Mouse (Mus musculus) liver (tissue): ENCODE results near the gene Mex3a.

Experiments used
- DNase-seq: peaks from one replicate; pipeline ENCODE4 v3.0.0-alpha.2; 2020; ENCODE audit warnings: mixed read lengths

Mex3a gene

GRCm38 (mm10) chr3:88546674-88547418, 14.7 kb downstream of the Mex3a start:
- no peak for DNase-seq

GRCm38 (mm10) chr3:88548180-88548917, 16.2 kb downstream of the Mex3a start, which contains the start of gene Rab25:
TSS of gene Rab25 (minus strand) at chr3:88548300.
- DNase-seq: peak; percentile 2

GRCm38 (mm10) chr3:88551586-88551985, 19.4 kb downstream of the Mex3a start:
- DNase-seq: no peak

- no peak for DNase-seq
Measured at GRCm38 (mm10) chr3:88552082-88552645, 20.0 kb downstream of the Mex3a start.

GRCm38 (mm10) chr3:88552676-88553524, 20.7 kb downstream of the Mex3a start, which contains the start of gene Lamtor2:
TSS of gene Lamtor2 (minus strand) at chr3:88553074.
- peak; percentile 97 for DNase-seq

- peak; percentile 93 for DNase-seq
Measured at GRCm38 (mm10) chr3:88553525-88553879, 21.3 kb downstream of the Mex3a start, which contains the start of gene Ubqln4. TSS of gene Ubqln4 (plus strand) at chr3:88553758.

- DNase-seq: peak; percentile 58
Measured at GRCm38 (mm10) chr3:88553880-88554586, 21.8 kb downstream of the Mex3a start.

- no peak for DNase-seq
Measured at GRCm38 (mm10) chr3:88555069-88555605, 22.9 kb downstream of the Mex3a start.

- no peak for DNase-seq
Measured at GRCm38 (mm10) chr3:88555731-88556130, 23.5 kb downstream of the Mex3a start.

GRCm38 (mm10) chr3:88556616-88557015, 24.4 kb downstream of the Mex3a start:
- DNase-seq: no peak

GRCm38 (mm10) chr3:88559596-88559995, 27.4 kb downstream of the Mex3a start:
- no peak for DNase-seq

GRCm38 (mm10) chr3:88561989-88562388, 29.8 kb downstream of the Mex3a start:
- DNase-seq: no peak

- no peak for DNase-seq
Measured at GRCm38 (mm10) chr3:88563442-88563841, 31.2 kb downstream of the Mex3a start.

GRCm38 (mm10) chr3:88563966-88564365, 31.8 kb downstream of the Mex3a start:
- DNase-seq: no peak

- DNase-seq: no peak
Measured at GRCm38 (mm10) chr3:88566116-88566515, 33.9 kb downstream of the Mex3a start.

GRCm38 (mm10) chr3:88566536-88567061, 34.4 kb downstream of the Mex3a start:
- no peak for DNase-seq

GRCm38 (mm10) chr3:88567892-88568291, 35.7 kb downstream of the Mex3a start:
- no peak for DNase-seq

- DNase-seq: no peak
Measured at GRCm38 (mm10) chr3:88568615-88569014, 36.4 kb downstream of the Mex3a start.

- DNase-seq: no peak
Measured at GRCm38 (mm10) chr3:88569093-88569492, 36.9 kb downstream of the Mex3a start.

- no peak for DNase-seq
Measured at GRCm38 (mm10) chr3:88569694-88570093, 37.5 kb downstream of the Mex3a start.

- DNase-seq: no peak
Measured at GRCm38 (mm10) chr3:88570341-88570740, 38.1 kb downstream of the Mex3a start.
